ENCODE assay signal across 15 mouse cellular contexts in genomic region chr2:164487812-164488211, GRCm38 (mm10). TPM values are rescaled to one million over a fixed set of nuclear protein-coding genes. Genes with fewer than 3 reads are reported as not detected.
DNase-seq lines count a peak whose midpoint lies in the region; ATAC-seq and TF ChIP-seq lines count a peak whose summit lies in the region.
"Had no signal": no experiment of that assay in that cellular context is flagged by ENCODE, and none has a peak within 500 bp of the region (broad histone marks: within the 10 kb centered on the region; RNA-seq: fewer than 3 reads in every experiment).

No protein-coding gene starts in this region.

- TF ChIP-seq POLR2A in brain, embryonic 14.5 days (IDR thresholded peaks at IDR 0.05; ENCODE audit: borderline replicate concordance, extremely low read depth, insufficient read depth, insufficient read length, poor library complexity, severe bottlenecking) = no peak

- intact Hi-C loops in heart, postnatal 25 days (cut with DNase I) = no loop called here

- no peak for ATAC-seq in heart, postnatal 0 days (ENCODE audit: insufficient read depth, low read depth)
- no peak for ATAC-seq in CD4-positive, CD25-positive, alpha-beta regulatory T cell, adult 4 months
- ATAC-seq: activated CD4-positive, CD25-positive, alpha-beta regulatory T cell, adult 4 months had no signal

- no peak for TF ChIP-seq EP300 in heart, postnatal 0 days (IDR thresholded peaks at IDR 0.05; ENCODE audit: low read depth)

- no peak overlapping the region for H3K4me3 ChIP-seq in heart, postnatal 0 days (ENCODE audit: low read depth, low read length)
- H3K4me3 ChIP-seq: liver, embryonic 15.5 days had no signal

- peaks cover 14% of the 10 kb centered on the region for H3K36me3 ChIP-seq in heart, postnatal 0 days (replicated peaks; ENCODE audit: control insufficient read depth, insufficient read depth, low read length)
- H3K36me3 ChIP-seq: liver, embryonic 15.5 days had no signal

- no peak for DNase-seq in heart, postnatal 0 days (ENCODE audit: low spot score)
- no peak for DNase-seq in heart, postnatal 25 days (ENCODE audit: low spot score)
- peak; percentile 10 for DNase-seq in brain, embryonic 14.5 days (ENCODE audit: low read depth)
- DNase-seq in cerebellum, postnatal 14 days = peak; percentile 90 to 93
- DNase-seq in left cerebral cortex, adult 8-10 months (ENCODE audit: low spot score in 2 of 2) = peak; percentile 52 to 68
- DNase-seq in spleen, postnatal 14 days (ENCODE audit: low spot score in 2 of 2) = no peak
- DNase-seq in c-Kit-positive CD71-positive TER-119-positive erythroid progenitor cells, embryonic 14.5 days (ENCODE audit: low spot score) = no peak
- DNase-seq: gastrocnemius, postnatal 10 days had no signal

- H3K27ac ChIP-seq in heart, postnatal 0 days (ENCODE audit: low read depth) = no peak overlapping the region
- H3K27ac ChIP-seq: liver, embryonic 15.5 days; stomach, embryonic 15.5 days had no signal

- H3K9ac ChIP-seq in heart, postnatal 0 days (replicated peaks; ENCODE audit: low read depth, low read length) = no peak overlapping the region
- H3K9ac ChIP-seq: liver, embryonic 15.5 days had no signal

- peaks cover 7% of the 10 kb centered on the region; the same call in 1 of the 2 replicates for H3K4me1 ChIP-seq in heart, postnatal 0 days (ENCODE audit: control insufficient read depth, insufficient read depth)

- H3K4me2 ChIP-seq in heart, postnatal 0 days (ENCODE audit: low read depth, low read length) = peak overlapping the region; percentile 83

- 70% methylated on average over 9 of the region's 9 CpGs for WGBS in heart, postnatal 0 days

- no peak for TF ChIP-seq CTCF in heart, postnatal 0 days (IDR thresholded peaks at IDR 0.05; ENCODE audit: low read depth)
- no peak for TF ChIP-seq CTCF in brain, embryonic 14.5 days (IDR thresholded peaks at IDR 0.05; ENCODE audit: borderline replicate concordance, extremely low read depth, insufficient read depth, insufficient read length)

- no peaks in the 10 kb centered on the region for H3K9me3 ChIP-seq in heart, postnatal 0 days (replicated peaks; ENCODE audit: control insufficient read depth, low read length)
- H3K9me3 ChIP-seq: liver, embryonic 15.5 days; stomach, embryonic 15.5 days had no signal

- no peaks in the 10 kb centered on the region for H3K27me3 ChIP-seq in heart, postnatal 0 days (ENCODE audit: control insufficient read depth, insufficient read depth, low read length)

RNA-seq across cellular contexts. Expression of gene Dbndd2, which starts 1.9 kb away (rescaled TPM):
- 22.3 and 26.6 TPM in 2 replicates for total RNA-seq in heart, postnatal 0 days (2014; rRNA removed; ENCODE audit: low replicate concordance)
- polyA plus RNA-seq in heart, postnatal 0 days (2015; fragmentation: Nextera tagmentation; extraction: Ambion mirVana) = 16.8 and 16.9 TPM in 2 replicates
- 10 to 100 TPM; 14.4 to 21.9 TPM for total RNA-seq in heart, postnatal 25 days (2021)
- polyA plus RNA-seq in brain, embryonic 14.5 days (2012; rRNA removed) = 11.4 and 13.1 TPM in 2 replicates
- total RNA-seq in left cerebral cortex, adult 8-10 months (2022) = 100 to 1,000 TPM; 140 to 155 (median 147) TPM
- 1 to 10 TPM; 3.7 to 4.5 TPM for polyA plus RNA-seq in CD4-positive, CD25-positive, alpha-beta regulatory T cell, adult 4 months (2017; shearing (Covaris generic))

RNA-seq across cellular contexts. Expression of gene Pigt, which starts 9.5 kb away (rescaled TPM):
- total RNA-seq in heart, postnatal 0 days (2014; rRNA removed; ENCODE audit: low replicate concordance) = 45.0 and 51.0 TPM in 2 replicates
- polyA plus RNA-seq in heart, postnatal 0 days (2015; fragmentation: Nextera tagmentation; extraction: Ambion mirVana) = 30.9 and 32.0 TPM in 2 replicates
- total RNA-seq in heart, postnatal 25 days (2021) = 10 to 100 TPM; 34.7 to 34.8 TPM
- polyA plus RNA-seq in brain, embryonic 14.5 days (2012; rRNA removed) = 109 and 155 TPM in 2 replicates
- 10 to 100 TPM; 84.0 to 97.2 (median 89.5) TPM for total RNA-seq in left cerebral cortex, adult 8-10 months (2022)
- 10 to 100 TPM; 17.0 to 27.0 TPM for polyA plus RNA-seq in CD4-positive, CD25-positive, alpha-beta regulatory T cell, adult 4 months (2017; shearing (Covaris generic))

RNA-seq across cellular contexts. Expression of gene Trp53tg5, which starts 14.3 kb away (rescaled TPM):
- not detected in 2 replicates for total RNA-seq in heart, postnatal 0 days (2014; rRNA removed; ENCODE audit: low replicate concordance)
- not detected in 2 replicates for polyA plus RNA-seq in heart, postnatal 0 days (2015; fragmentation: Nextera tagmentation; extraction: Ambion mirVana)
- total RNA-seq in heart, postnatal 25 days (2021) = not detected
- not detected in 2 replicates for polyA plus RNA-seq in brain, embryonic 14.5 days (2012; rRNA removed)
- total RNA-seq in left cerebral cortex, adult 8-10 months (2022) = not detected
- polyA plus RNA-seq in CD4-positive, CD25-positive, alpha-beta regulatory T cell, adult 4 months (2017; shearing (Covaris generic)) = not detected
- total RNA-seq: CH12.LX; gastrocnemius, postnatal 10 days had no signal
- polyA plus RNA-seq: embryonic facial prominence, embryonic 11.5 days; kidney, embryonic 16.5 days; liver, embryonic 15.5 days had no signal

RNA-seq across cellular contexts. Expression of gene Gm20458, which starts 27.0 kb away (rescaled TPM):
- total RNA-seq in heart, postnatal 0 days (2014; rRNA removed; ENCODE audit: low replicate concordance) = 6.7 and 34.3 TPM in 2 replicates
- 15.4 and 15.5 TPM in 2 replicates for polyA plus RNA-seq in heart, postnatal 0 days (2015; fragmentation: Nextera tagmentation; extraction: Ambion mirVana)
- 1 to 10 TPM; 1.4 to 2.5 TPM for total RNA-seq in heart, postnatal 25 days (2021)
- polyA plus RNA-seq in brain, embryonic 14.5 days (2012; rRNA removed) = 8.0 and 10.2 TPM in 2 replicates
- total RNA-seq in left cerebral cortex, adult 8-10 months (2022) = 10 to 100 TPM in 1 of 4 experiments, 1 to 10 TPM in 3; 4.4 to 15.6 (median 6.3) TPM
- not detected for polyA plus RNA-seq in CD4-positive, CD25-positive, alpha-beta regulatory T cell, adult 4 months (2017; shearing (Covaris generic))

RNA-seq across cellular contexts. Expression of gene Sys1, which starts 31.0 kb away (rescaled TPM):
- 71.8 and 87.9 TPM in 2 replicates for total RNA-seq in heart, postnatal 0 days (2014; rRNA removed; ENCODE audit: low replicate concordance)
- 37.6 and 39.1 TPM in 2 replicates for polyA plus RNA-seq in heart, postnatal 0 days (2015; fragmentation: Nextera tagmentation; extraction: Ambion mirVana)
- 10 to 100 TPM; 22.2 to 26.8 TPM for total RNA-seq in heart, postnatal 25 days (2021)
- polyA plus RNA-seq in brain, embryonic 14.5 days (2012; rRNA removed) = 69.6 and 82.0 TPM in 2 replicates
- total RNA-seq in left cerebral cortex, adult 8-10 months (2022) = 10 to 100 TPM; 39.4 to 46.1 (median 40.6) TPM
- 10 to 100 TPM in 1 of 2 experiments, 1 to 10 TPM in 1; 8.8 to 15.1 TPM for polyA plus RNA-seq in CD4-positive, CD25-positive, alpha-beta regulatory T cell, adult 4 months (2017; shearing (Covaris generic))

Comparison
In these comparisons a context has a peak if more than half of its experiments do, and no peak if none do; other contexts are left out.
1. DNase-seq: peak in brain, embryonic 14.5 days (single experiment), cerebellum, postnatal 14 days (2 of 2) and left cerebral cortex, adult 8-10 months (2 of 2); none in heart, postnatal 0 days (single experiment), heart, postnatal 25 days (single experiment), spleen, postnatal 14 days (0 of 2) and c-Kit-positive CD71-positive TER-119-positive erythroid progenitor cells, embryonic 14.5 days (single experiment).